Mouse (Mus musculus) embryonic facial prominence, embryonic 14.5 days (tissue): ENCODE measurements around the gene Olfr484. TPM values are rescaled to one million over a fixed set of nuclear protein-coding genes. Genes with fewer than 3 reads are reported as not detected.

Experiments used
- polyA plus RNA-seq: library from polyadenylated mRNA; unstranded; fragments of >200 nt; fragmentation: Nextera tagmentation; extraction: Ambion mirVana; gene quantifications from 2 replicates; pipeline ENCODE4 v1.2.1, GENCODE M21; 2014

The Olfr484 gene
- polyA plus RNA-seq, 1 experiment from 2014 or later: not detected

Other genes starting within 250 kb of the Olfr484 start
- not detected in 2 replicates for gene Olfr472, start 229.5 kb downstream of the Olfr484 start, polyA plus RNA-seq
- gene Olfr473, start 197.0 kb downstream of the Olfr484 start, polyA plus RNA-seq: not detected in 2 replicates
- gene Olfr474, start 172.8 kb downstream of the Olfr484 start, polyA plus RNA-seq: not detected in 2 replicates
- gene Olfr476, start 162.6 kb downstream of the Olfr484 start, polyA plus RNA-seq: not detected in 2 replicates
- gene Olfr477, start 140.8 kb downstream of the Olfr484 start, polyA plus RNA-seq: not detected in 2 replicates
- gene Olfr478, start 93.5 kb downstream of the Olfr484 start, polyA plus RNA-seq: not detected in 2 replicates
- not detected in 2 replicates for gene Olfr479, start 76.8 kb downstream of the Olfr484 start, polyA plus RNA-seq
- not detected in 2 replicates for gene Olfr480, start 60.1 kb downstream of the Olfr484 start, polyA plus RNA-seq
- gene Olfr481, start 47.6 kb downstream of the Olfr484 start, polyA plus RNA-seq: 0.14 TPM in 1 of 2 replicates, not detected in the other
- gene Olfr482, start 29.9 kb downstream of the Olfr484 start, polyA plus RNA-seq: 0.10 and 0.14 TPM in 2 replicates
- not detected in 2 replicates for gene Olfr483, start 26.6 kb downstream of the Olfr484 start, polyA plus RNA-seq
- 0.31 TPM in 1 of 2 replicates, not detected in the other for gene Olfr485, start 32.4 kb upstream of the Olfr484 start, polyA plus RNA-seq
- gene Olfr486, start 45.3 kb upstream of the Olfr484 start, polyA plus RNA-seq: not detected in 2 replicates
- gene Olfr487, start 87.2 kb upstream of the Olfr484 start, polyA plus RNA-seq: 0.14 TPM in 1 of 2 replicates, not detected in the other
- not detected in 2 replicates for gene Olfr488, start 130.9 kb upstream of the Olfr484 start, polyA plus RNA-seq
- gene Olfr490, start 161.5 kb upstream of the Olfr484 start, polyA plus RNA-seq: not detected in 2 replicates
- 0.13 TPM in 1 of 2 replicates, not detected in the other for gene Olfr491, start 186.0 kb upstream of the Olfr484 start, polyA plus RNA-seq
- gene Olfr492, start 196.2 kb upstream of the Olfr484 start, polyA plus RNA-seq: not detected in 2 replicates
- gene Olfr493, start 219.5 kb upstream of the Olfr484 start, polyA plus RNA-seq: not detected in 2 replicates
- gene Olfr494, start 237.9 kb upstream of the Olfr484 start, polyA plus RNA-seq: 0.22 TPM in 1 of 2 replicates, not detected in the other